Mouse (Mus musculus) CH12F3 (cell line): ENCODE measurements at regions not wholly inside any gene's neighbourhood (a gene's known extent, or its start where the extent isn't known, plus 50 kb on each side); places are given as distances from the start of the nearest gene placed in this dataset.

Source experiments
- in situ Hi-C: fragments of 300-500 bp; cut with MboI; formaldehyde crosslinking; loops from 2 replicates; pipeline ENCODE4 v1.14.3; 2020; ENCODE audit warnings: low sequenced_read_pairs

DNA sequence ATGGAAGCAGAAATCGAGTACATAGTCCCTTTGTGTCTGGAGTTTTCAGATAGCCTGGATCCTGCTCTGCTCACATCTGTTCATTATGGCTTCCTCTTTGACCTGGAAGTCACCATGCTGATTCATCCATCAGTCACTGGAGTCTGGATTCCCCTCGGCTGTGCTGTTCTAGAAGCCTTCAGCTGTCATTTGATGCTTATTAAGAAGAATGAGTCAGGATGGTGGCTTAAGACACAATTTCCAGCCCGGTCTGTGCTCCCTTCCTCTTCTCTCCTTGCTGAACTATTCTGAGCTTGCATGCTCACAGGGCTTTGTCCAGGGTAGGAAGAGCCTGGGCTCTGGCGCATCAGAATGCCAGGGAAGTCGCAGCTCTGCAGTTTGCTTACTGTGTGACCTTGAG lies 1398.2 kb upstream of the A1bg start:
- in situ Hi-C loops: no loop called here

DNA sequence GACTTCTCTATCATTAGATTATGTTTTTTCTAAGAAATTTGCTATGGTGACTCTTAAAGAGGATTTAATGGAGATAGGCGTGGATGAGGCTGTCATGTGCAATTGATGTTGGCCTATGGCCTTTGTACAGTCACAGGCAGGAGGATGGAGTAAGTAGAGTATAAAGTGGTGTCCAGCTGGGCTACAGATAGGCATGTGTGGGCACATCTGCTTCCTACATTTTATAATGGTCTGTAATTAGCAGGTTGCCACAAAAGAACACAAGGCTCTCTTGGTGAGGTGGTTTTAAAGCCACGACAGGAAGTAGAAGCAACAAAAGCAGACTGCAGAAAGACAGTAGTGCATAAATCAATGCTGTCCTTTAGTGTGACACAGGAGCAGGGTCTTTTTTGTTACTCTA lies 1391.6 kb upstream of the A1bg start:
- in situ Hi-C loops: no loop called here

DNA sequence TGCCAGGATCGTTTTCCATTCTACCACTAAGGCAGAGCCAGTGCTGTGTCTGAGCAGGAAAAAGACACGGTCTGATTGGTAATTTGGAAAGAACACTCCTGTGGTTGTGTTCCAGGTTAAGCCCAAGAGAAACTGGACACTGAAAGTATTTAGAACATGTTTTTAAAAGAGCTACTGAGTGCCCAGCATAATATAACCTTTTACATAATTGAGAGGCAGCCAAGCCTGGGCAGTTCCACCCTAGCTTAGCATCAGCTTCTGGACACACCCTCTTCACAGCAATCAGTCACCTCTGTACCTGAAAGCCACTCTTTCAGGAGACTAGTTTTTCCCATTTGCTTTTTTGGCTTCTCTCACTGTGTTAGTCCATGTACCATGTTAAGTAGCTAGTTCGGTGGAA lies 1379.4 kb upstream of the A1bg start:
- in situ Hi-C loops: no loop called here

DNA sequence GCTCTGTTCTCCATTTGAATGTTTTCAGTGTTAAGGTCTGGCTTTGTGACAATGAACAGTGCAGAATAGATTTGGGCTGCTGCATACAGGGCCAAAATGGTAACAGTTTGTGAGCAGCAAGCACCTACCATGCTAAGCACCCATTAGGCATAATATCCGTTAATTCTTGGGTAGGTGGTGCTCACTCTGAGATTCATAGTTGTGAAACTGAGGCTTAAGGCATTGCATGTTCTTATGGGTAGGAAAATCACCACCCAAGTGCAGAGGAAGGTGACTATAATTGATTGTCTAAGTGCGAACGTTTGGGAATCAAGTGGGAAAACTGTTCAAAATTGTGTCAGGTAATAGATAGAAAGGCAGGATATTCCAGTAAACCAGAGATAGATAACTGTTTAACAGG lies 1378.8 kb upstream of the A1bg start:
- in situ Hi-C loops: no loop called here

DNA sequence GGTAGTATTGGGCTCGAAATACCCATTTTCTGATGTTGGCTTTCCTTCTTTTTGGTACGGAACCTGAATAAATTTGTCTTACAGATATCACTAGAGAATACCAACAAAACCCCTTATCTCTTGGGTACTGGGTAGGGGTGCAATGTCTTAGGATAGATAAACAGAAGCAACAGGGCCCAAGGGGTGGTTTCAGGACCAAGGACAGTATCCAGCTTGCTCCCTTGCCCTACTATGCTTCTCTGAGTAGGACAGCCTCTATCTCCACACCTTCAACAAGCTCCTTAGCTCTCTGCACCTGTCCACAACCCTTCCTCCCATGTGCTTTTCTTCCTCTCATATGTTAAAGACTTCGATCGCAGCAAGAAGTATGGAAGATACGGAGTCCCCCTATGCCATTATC lies 1374.3 kb upstream of the A1bg start:
- in situ Hi-C loops: no loop called here

DNA sequence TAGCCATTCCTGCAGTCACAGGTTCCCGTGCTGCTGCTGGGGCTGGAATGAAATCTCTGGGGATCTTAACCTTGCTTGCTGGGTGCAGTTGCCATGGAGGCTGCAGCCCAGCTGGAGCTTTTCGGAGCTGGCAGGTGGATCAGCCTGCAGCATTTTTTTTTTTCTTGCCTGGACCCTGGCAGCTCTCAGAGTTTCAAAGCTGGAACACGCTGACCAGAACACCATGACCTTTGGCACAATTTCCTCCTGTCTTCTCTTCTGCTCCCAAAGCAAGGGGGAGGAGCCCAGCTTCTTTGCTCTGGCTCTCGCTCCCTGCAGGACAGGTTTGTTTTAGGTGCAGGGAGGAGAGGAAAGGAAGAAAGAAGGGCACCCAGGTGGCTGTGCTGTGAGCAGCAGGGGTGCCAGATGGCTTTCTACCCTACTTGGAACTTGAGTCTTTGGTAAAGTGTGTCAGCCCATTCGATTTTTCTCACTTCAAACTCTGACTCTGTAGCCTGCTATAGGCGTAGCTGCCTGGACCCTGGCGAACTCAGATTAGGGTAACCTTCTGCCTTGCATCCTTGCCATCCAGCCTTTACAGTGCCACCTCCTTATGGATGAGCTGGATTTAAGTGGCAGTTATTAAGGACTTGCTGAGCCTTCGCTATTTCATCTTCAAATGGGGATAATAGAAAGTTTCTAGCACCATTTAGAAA lies 1372.6 kb upstream of the A1bg start:
- in situ Hi-C loops: no loop called here

DNA sequence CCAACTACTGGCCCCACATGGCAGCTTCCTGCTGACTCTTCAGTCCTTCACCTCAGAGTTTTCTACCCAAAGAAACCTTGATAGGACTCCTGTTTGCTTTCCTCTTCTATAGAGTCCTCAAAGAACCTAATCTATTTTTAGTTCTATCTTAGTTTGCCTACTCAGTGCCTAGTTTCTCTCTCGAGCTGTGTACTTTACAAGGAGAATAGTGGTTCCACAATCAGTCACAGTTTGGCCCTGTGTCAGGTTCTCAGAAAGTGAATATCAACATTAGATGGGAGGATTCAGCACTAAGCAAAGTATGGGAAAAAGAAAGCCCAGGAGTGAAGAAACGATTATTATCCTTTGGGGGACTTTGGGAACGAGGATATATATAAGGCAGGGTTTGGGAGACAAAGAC lies 1372.0 kb upstream of the A1bg start:
- in situ Hi-C loops: no loop called here

DNA sequence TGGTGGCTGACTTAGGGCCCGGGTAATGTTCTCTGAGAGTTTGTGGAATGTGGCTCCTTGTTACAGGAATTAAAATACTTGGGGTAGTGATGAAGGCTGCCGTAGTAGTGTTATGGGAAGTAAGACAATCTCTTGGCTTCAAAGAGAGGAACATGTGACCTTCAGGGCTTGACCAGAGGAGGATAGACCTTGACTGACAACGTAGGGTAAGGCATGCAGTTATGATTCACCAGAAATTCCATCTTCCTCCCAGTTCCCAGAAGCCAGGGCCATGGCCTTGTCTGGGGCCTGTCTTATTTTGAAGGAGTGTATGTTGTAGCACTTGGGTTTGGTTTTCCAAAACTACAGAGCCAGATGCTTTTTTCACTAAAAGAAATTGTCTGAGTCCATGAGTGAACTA lies 1370.1 kb upstream of the A1bg start:
- in situ Hi-C loops: no loop called here

DNA sequence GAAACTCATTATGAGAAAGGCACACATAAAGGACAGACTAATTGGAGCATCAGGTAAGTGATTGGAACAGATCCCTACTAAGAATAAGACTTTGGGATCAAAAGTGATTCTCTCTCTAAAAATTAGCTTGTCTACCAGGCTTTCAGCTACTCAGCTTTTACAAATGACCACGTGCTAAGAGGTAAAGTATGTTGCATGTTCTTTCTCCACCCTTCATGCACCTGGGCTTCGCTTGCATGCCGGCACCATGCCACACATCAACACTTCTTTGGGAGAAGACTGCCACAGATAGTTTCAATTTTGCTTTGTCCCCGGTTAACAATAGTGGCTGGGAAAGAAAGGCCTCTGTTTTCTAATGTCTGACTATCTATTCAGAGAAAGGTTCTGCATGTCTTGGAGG lies 1367.9 kb upstream of the A1bg start:
- in situ Hi-C loops: no loop called here

DNA sequence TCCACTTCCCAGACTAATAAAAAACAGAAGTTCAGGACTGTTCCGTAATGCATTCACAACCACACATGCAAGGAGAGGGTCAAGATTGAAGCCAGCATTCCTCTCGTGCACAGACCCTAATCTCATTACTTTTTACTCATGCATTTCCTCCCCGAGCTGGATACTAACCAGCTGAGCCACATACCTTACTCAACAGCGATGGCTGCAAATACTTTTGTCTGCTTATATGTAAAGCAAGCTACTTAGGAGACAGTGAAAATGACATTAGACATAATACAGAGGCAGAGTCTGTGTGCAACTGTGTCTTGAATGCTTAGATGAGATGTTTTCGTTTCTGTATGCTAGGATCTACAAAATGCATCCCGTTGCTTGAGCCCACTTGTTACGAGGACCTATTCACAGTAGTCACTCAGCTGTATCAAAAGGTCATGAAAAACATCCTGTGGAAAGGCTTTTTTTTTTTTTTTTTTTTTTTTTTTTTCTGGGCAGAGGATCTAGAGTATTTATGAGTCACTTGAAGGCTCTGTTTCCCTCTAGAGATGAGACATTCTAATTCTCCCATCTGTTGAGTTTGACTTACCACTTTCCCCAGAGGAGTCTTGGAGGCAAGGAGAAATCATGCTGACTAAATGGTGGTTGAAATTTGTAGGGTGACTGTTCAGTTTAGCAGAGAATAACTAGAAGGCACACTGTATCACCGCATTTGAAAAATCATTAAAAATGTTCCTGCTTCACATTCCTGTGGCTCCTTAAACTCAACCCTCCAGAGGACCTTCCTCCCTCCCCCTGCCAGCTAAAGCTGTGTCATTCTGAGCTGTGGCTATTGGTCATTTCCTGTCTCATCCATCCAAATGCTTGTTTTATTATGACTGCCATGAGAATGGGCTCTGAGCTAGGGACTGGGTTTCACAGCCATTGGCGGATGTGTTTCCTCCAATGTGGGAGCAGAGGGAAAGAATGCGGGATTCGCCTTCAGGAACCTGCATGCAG lies 1364.1 kb upstream of the A1bg start:
- in situ Hi-C loops: no loop called here

DNA sequence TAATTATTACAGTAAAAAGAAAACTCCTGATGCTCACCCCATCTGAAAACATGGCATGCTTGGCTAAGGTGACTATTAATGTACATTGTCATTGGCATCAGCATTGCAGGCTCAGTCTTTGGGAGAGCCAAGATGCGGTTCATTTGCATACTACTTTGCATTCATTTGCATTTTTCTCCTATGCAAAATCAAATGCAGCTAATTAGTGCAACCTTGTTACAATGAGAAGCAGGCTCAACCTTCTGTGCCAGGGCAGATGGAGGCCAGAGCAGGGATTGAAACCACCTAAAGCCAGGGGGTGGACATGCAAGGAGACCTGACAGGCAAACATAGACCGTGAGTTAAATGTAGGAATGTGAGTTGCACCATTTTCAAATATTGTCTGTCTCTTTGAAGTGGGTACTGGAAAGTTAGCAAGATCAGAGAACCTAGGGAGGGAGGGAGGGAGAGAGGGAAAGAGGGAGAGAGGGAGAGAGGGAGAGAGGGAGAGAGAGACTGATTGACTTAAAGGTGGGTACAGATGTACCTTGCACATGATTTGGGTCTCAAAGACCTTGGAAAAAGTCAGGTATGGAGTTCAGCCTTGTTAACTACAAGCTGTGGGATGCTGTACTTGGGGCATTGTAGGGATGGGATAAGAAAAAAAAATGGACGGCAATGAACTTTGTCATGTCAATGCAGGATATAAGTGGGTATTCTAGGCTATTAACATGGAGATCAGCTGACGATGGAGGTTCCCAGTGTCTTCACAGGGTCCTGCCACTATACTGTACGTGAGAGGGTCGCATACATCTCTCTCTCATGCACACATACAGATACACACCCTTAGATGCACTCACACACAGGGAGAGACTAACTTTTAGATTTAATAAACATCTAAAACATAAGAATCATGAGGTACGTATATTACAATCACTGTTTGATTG lies 1362.1 kb upstream of the A1bg start:
- in situ Hi-C loops: no loop called here

DNA sequence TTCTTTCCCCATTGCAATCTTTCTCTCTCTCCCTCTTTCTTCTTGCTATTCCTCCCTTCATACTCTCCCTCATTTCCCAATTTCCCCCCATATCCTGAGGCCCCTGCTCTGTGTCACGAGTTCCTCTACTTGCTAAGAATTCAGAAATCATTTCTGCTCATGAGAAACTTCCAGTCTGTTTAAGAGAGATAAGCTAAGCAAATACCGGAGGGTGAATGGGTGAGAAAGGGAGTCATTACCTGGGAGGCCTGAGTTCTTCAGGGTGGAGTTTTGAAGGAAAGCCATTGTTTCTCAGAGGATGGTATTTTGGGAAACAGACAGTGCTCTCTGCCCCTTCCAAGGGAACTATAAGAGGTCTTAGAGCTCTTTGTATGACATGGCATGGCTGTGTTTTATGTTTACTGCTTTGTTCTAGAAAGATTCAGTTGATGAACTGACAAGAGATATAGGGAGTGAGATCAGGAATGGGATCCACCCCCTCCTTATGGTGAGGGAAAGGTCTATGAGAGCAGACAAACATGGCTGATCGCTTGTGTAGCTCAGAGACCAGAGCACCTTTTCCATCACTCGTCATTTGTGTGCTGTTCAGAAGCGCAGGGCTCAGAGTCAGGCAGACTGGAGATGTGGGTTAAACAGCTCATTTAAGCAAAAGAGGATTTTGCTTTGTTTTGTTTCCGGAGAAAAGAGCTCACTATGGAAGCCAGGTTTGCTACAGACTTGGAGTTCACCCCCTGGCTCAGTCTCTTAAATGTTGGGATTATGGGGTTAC lies 1361.0 kb upstream of the A1bg start:
- in situ Hi-C loops: no loop called here

DNA sequence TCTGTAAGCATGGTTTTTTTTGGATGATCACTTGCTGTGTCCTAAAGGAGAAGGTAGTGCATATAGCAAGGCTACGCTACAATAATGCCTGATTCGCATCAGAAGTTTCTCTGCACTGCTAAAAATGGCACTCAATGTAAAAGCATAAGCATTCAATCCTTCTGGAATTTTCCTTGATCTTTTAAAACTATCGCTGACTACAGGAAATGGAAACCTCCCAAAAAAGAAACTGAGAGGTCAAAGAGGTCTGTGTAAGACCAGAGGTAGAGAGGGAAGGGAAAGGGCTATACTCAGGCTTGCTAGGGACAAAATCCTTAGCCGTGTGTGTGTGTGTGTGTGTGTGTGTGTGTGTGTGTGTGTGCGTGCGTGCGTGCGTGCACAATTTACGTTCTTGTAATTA lies 1359.8 kb upstream of the A1bg start:
- in situ Hi-C loops: no loop called here

DNA sequence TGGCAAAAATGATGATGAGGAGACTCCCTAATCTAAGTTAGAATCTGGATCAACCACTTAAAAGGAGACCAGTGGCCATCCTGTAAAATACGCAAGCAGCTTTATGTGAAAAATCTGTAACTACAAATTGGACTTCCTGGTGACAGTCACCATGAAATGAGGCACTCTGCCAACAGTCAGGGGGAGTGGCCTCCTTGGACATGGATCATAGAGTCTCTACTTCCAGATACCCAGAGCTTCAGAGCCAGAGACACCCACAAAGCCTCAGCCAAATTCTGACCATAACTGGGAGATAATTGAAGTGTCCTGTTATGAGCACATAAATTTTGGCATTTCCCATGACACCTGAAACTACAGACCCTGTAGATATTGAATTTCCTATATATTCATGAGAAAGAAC lies 1359.3 kb upstream of the A1bg start:
- in situ Hi-C loops: no loop called here

DNA sequence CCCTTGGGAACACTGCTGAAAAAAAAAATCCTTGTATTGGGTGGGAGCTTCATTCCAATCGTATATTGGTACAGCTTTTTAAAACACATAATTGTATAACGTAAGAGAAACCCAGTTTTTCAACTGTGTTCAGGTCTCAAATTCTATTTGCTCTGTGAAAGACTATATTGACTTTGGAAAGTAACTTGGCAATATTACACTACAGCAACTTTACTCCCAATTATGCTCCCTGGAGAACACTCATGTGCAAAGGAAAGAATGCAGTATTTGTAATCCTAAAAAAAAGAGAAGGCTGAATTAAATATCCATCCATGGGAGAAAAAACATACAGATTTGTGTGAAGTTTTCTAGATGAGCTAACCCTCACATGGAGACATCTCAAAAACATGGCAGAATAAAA lies 1356.7 kb upstream of the A1bg start:
- in situ Hi-C loops: no loop called here

DNA sequence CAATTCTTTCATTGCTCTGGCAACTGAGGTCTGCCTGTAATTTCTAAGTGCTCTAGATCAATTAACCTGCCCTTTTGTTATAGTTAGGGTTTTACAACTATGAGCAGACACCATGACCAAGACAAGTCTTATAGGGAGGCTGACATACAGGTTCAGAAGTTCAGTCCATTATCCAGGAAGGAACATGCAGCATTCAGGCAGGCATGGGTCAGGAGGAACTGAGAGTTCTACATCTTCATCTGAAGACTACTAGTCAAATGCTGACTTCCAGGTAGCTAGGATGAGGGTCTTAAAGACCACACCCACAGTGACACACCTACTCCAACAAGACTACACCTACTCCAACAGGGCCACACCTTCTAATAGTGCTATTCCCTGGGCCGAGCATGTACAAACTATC lies 1352.0 kb upstream of the A1bg start:
- in situ Hi-C loops: no loop called here

DNA sequence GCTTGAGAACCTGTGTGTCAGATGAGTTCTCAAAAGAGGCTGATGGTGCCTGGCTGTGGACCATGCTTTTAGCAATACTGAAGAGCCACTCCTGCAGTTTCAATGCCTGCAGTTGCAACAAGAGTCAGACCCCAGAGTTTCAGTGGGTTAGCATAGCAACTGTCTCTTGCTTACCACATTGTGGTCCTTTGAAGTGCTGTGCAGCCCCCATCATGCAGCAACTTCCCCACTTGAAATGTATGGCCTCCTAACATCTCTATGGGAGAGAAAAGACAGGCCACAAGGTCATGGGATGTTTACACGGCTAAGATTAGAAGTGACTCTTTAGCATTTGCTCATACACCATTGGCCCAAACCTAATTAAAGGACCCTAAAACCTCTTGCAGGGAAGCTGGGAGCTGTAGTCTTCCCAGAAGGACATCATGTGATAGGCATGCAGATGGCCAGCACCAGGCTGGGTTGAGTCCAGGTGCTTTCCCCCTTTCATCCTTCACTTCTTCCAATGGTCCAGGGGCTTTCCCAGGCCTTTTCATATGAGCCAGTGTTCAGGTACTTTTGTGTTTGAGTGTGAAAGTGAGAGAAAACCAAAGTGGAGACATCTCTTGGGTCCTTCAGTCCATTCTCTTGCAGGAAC lies 1351.2 kb upstream of the A1bg start:
- in situ Hi-C loops: no loop called here

DNA sequence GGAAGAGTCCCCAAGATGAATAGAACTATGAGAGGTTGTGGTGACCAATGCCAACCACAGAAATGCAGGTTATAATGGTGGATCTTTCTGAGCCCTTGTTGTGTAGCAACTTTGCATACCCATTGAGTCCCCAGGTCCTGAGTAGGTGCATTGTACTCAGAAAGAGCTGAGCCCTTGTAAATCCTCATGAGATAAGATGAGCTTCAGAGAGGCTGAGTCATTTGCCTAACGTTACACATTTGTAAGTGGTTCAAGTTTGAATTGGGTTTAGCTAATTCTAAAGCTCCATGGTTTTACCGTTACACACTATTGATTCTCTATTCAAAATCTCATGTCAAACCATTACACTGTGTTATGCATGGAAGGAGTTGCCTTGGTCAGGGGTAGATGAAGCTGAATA lies 1349.9 kb upstream of the A1bg start:
- in situ Hi-C loops: no loop called here

DNA sequence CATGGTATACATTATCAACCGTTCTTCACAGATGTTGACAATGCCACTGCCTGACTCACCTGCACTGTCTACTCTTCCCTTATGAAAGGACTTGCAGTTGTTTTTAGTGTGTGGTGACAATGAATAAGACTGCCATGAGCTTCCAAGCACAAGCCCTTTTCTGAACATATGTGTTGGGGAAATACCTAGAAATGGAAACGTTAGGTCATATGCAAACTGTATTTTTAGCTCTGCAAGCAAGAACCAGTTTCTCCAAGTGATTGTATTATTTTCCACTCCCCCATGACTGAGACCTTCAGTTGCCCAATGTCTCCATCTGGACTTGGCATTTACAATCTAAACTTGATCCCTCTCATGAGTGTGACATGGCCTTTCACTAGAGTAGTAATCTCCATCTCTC lies 1348.6 kb upstream of the A1bg start:
- in situ Hi-C loops: no loop called here

DNA sequence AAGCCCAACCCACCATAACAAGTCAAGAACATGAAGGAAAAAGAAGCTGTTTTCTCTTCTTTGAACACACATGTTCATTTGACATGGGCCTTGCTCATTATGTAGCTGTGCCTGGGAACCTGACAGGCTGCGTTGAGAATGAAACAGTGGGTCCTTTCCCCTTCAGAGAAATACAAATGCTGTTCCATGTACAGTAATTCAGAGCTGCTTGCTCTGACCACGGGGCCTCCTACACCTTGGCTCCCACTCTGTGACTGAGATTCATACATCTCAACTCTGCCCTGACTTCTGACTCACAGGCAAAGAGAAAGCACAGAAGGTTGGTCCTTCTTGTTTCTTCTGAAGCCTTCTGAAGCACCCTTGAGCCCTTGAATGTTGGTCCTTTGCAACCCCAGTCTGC lies 1345.4 kb upstream of the A1bg start:
- in situ Hi-C loops: no loop called here
